Mouse (Mus musculus) megakaryocyte, adult 5-6 weeks (primary cell): ENCODE data around the gene Uts2b. TPM values are rescaled to one million over a fixed set of nuclear protein-coding genes. Genes with fewer than 3 reads are reported as not detected.

Experiments used
- ATAC-seq: 2 replicates; pipeline ENCODE4 v1.8.0; 2016; ENCODE audit warnings: mild to moderate bottlenecking, inconsistent platforms; ENCODE audit not compliant: poor library complexity, severe bottlenecking
- total RNA-seq, 2 experiments: library from RNA; stranded (forward) in 1 of 2; stranded (reverse) in 1 of 2; fragments of 153-499, 151-499 nt in 1 of 2; fragments of 221-1000, 200-1000 nt in 1 of 2; gene quantifications; 2 replicates each; pipeline versions ENCODE4 v1.2.3 to v1.2.4; 2015 to 2017

Uts2b gene
- total RNA-seq (2015), result not detected in 2 replicates
- not detected in 2 replicates for total RNA-seq (2017)

DNA sequence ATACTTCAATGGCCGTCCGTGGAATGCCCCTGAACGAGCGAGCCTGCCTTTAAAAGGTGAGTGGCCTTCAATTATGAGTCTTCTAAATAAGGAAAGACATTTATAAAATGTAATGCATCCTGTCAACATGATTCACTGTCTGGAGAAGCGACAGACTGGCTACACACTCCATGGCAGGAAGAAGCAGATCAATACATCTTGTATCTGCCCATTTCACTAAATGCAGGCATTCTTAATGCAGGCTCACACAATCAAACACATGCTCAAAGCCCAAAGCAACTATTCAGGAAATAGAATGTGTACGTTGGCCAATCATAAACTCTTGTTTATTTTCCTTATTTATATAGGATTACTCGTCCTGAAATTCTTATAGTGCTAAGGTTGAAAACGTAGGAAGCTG lies at the start of gene Uts2b:
Gene Uts2b, minus strand, starts transcription at position 49 of the 400 bp plus-strand sequence.
- no peak for ATAC-seq

DNA sequence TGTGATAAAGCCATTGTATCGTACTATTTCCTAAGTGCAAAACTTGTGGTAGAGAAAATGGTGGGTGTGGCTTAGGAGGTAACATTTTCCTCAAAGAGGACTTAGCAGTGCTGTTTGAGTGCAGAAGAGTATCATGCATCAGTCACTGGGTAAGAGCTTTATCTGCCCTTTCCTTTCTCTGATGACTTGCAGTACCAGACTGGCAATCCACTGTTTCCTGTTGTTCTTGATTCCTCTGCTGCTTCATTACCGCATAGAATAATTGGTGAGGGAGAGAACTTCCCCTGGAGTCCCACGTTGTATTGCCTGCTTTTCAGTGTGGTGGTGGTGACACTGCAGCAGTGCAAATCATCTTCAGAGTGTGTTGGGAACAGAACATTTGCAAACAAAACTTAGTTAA lies 47.6 kb upstream of the Uts2b start:
- ATAC-seq, result no peak

DNA sequence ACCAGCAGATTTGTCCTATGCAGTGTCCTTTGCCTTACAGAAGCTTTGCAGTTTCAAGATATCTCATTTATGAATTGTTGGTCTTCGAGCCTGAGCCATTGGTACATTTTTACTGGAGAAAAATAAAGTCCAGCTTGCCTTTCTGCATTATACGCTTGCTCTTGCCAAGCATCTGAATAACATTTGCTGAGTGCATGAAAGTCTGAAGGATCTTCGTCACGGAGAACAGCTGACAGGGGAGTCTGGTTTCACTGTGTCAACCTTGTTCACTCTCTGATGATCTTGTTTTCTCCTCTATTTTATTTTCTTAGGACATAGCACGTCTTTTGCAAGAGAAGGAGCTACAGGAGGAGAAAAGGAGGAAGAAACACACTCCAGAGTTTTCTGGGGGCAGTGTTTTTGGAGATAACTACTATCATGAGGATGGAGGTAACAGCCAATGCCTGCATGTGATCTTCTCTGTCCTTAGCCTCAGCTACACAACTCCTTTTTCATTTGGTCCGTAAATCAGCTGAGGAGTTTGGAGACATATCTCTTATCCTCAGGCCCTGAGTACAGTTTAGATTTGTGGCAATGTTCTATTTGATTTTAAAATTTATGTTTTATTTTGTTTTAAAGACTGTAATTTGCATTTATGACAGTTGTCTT lies 47.0 kb upstream of the Uts2b start:
- no peak for ATAC-seq

DNA sequence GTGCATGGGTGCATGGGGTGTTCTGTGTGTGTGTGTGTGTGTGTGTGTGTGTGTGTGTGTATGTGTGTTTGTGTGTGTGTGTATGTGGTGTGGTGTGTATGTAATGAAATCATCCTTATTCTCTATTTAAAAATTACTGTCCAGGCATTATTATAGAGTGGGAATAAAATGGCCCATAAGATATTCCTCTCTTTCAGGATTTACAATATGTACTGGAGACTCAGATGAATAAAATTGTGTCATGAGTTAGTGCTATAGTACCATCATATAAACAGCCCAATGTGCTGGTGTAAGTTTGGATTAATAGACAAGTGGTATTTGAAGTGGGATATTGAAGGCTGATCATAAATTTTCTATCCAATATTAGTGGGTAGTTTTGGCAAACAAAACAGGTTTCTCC lies 34.1 kb upstream of the Uts2b start:
- ATAC-seq, result no peak

DNA sequence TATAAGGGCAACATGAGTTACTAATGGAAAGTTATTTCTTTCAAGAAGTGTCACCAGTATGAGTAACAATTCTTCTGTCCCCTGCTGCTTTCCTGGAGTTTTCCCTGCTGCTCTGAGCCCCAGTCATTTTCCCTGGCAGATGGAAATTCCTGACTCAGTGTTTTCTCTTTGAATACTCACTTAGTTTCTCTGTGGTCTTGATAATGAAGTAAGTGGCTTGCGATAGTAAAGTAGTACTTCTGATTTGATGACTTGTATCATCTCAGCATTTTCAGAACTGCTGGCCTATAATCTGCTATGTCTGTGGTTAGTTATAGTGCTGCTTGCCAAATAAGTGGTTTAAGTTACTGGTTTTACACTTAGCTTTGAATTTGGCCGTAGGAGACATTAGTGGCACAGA lies 31.5 kb upstream of the Uts2b start:
- ATAC-seq, result no peak

DNA sequence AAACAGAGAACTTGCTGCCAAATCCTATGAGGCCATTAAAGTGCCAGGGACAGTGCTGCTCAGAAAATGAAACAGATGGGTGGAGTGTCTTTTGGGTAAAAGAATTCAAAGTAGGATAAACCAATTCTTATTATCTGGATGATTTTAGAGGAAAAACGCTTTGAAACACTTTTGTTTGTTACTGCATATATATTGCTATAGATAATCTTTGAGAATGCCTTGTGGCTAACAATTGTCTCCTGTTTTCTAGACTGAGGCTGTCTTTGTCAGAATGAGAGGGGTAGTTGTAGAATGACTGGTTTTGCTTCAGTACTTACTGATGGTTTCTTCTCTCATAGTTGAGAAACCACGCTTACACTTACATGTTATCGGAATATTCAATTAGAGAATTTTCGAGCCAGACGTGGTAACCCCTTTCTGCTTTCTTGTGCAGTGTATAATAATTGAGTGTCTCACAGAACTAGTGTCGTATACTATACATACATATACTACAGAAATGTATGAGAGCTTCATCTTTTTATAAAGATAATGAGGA lies 29.7 kb upstream of the Uts2b start:
- ATAC-seq, result no peak

DNA sequence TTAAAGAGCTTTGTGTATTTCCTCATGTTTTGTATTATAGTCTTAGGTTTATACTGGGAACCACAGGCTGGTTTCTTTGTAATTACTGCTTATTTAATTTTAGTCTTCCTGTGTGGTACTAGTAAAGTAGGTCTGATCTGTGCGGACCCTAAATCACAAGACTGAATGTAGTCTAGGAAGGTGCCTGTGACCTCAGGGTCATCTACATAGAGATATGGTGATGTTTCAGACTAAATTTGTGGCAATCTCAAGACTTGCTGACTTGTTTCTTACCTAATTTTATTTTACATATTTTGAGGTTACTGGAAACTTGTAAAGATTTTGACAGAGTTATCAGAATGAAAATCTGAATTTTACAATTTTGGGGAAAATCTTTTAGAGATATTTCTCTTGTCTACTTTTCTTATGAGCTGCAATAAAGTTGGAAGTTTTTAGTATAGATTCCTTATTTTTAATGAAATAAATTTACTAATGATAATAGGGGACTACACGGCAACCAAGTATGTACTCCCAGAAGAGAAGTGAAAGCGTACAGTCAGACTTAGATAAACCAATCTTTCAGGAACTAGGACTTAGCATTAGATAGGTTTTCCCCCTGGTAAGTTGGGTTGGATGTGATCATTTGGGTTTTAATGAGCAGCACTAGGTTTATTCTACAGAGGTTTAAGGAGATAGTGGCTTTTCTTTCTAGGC lies 29.1 kb upstream of the Uts2b start:
- peak; percentile 88 for ATAC-seq

DNA sequence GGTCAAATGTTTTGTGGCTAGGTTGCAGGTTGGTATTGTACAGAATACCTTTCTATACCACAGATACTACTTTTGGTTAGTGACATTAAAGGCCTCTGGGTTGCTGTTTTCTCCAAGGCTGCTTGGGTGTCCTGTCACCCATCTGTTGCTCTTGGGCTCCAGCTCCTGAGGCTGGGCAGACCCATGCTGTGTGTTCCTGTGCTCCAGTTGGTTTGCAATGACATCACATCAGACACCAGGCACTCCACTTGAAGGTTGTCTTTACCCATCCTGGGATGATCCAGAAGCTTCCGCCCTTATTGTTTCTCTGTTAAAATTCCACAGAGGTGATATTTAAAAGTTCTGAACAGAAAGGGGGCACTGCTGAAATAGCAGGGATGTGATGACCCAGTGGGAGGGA lies 26.9 kb upstream of the Uts2b start:
- ATAC-seq, result no peak

DNA sequence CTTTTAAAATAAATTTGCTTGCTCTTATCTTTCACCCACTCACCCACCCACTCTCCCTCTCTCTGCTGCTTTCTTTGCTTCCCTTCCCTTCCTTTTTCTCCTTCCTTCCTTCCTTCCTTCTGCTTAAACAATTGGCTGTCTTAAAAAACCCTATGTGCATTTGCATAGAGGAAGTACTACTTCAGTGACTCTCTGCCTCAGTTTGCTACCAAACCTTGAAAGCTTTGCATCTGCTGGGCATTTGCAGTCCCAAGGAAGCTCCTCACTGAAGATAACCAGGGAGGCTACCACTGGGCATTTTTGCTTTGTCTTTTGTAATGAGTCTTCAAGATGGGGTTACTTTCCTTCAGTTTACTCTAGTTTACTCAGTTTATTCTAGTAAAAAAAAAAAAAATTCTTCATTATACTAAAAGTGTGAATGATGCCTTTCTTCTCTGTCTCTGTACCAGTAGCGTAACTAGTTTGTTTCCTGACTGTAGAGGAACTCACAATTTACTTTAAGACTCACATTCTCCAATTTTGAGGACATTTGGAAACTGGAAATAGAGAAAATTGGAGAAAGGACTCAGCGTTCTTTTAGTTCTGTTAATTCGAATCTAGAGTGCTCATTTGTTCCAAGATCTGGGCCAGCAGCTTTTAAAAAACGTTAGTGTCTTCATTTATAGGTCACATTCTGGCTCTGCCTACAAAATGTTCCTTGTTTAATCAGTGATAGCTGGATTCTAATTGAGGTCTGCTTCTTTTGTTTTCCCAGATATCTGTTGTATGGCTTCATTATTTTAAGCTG lies 25.4 kb upstream of the Uts2b start:
- ATAC-seq, result no peak

DNA sequence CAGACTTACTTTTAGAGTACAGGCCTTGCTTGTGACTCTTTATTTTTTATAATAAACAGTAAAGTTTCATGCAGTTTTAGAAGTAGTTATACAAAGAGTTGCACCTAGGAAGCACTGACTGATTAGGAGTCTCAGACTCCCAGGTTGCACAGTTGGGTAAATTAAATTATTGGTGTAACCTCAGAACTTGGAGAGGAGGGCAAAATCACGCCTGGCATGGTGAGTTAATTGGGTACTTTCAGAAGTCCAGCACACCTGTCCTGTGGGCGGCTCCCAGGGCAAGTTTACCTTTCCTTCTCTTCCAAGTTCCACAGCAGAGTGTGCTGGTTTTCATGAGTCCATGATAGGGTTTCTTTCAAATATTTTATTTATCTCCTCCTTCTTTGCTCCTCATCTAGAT lies 21.8 kb upstream of the Uts2b start:
- ATAC-seq, result no peak

DNA sequence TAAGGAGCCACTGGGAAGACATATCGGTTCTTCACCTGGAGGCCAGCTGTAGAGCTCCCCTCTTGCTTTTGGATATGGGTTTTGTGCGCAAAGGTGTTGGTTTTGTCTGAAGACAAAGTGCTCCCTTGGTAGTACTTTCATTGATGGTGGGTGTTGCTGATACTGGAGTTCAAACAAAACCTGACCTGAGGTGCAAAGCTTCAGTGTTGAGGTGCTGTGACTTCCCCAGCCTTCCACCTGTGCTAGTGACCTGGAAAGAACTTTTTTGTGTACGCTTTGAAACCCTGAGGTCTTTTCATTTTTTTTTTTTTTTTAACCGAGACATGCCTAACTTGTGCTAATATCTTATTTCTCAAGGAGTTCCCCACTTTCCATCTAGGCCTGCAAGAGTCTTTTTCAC lies 20.3 kb upstream of the Uts2b start:
- no peak for ATAC-seq

DNA sequence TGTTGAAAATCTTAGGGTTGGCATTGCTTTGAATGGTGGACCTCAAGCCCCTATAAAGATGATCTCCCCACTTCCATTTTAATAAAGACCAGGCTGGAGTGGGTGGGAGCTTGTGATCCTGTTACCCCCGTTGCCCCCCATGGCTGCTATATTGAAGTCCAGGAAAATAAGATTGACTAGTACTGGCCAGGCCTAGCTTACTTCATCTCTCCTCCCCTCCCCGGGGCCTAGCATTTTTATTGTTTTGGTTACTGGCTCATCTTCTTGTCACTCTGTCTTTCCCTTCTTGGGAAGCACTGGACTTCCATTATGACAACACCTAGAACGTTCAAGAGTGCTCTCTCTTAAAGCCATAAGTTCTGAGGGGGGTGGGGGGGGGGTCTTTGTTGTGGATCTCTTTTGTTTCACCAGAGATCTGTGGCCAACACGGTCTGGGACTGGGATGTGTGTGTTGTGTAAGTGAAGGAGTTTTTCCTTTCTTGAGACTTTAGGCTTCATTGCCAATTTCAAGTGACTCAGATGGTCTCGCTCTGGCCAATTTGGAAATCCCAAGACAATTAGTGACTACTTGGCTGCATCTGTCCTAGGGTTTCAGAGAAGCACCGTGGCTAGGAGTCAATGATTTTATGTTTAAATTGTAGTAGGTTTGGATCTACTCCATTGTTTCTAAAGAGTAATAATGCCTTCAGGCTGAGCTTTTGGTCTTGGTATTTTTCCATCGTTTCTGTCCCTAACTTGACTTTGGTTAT lies 19.7 kb upstream of the Uts2b start:
- no peak for ATAC-seq

DNA sequence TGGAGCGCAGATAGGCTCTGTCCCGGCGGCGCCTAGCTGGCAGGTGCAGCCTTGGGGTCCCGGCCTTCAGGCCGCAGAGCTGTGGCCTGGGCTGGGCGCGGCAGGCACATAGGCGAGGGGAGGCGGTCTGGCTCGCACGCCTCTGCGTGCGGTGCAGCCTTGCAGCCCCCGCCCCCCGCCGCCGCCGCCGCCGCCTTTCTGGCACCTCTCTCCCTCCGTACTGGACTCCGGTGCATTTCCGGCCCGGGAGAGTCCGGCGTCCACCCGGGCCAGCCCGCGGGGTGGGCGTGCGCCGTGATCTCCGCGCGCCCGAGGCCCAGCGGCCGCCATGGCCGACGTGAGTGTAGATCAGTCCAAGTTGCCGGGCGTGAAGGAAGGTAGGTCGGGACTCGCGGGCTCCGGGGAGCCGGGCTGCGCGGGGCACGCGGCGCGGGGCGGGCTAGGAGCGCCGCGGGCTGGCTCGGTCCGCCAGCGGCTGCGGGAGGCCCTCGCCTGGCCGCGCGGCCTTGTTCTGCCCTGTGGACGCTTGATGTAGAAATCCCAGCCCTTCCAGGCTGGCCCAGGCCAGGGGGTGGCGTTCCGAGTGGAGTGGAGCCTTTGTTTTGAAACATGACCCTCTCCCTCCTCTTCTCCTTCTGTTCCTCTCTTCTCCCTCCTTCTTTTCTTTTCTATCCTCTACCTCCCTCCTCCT lies 18.9 kb upstream of the Uts2b start, which contains the start of gene Ccdc50:
Gene Ccdc50, plus strand, starts transcription at position 109 of the 691 bp plus-strand sequence.
- peak; percentile 84 for ATAC-seq

DNA sequence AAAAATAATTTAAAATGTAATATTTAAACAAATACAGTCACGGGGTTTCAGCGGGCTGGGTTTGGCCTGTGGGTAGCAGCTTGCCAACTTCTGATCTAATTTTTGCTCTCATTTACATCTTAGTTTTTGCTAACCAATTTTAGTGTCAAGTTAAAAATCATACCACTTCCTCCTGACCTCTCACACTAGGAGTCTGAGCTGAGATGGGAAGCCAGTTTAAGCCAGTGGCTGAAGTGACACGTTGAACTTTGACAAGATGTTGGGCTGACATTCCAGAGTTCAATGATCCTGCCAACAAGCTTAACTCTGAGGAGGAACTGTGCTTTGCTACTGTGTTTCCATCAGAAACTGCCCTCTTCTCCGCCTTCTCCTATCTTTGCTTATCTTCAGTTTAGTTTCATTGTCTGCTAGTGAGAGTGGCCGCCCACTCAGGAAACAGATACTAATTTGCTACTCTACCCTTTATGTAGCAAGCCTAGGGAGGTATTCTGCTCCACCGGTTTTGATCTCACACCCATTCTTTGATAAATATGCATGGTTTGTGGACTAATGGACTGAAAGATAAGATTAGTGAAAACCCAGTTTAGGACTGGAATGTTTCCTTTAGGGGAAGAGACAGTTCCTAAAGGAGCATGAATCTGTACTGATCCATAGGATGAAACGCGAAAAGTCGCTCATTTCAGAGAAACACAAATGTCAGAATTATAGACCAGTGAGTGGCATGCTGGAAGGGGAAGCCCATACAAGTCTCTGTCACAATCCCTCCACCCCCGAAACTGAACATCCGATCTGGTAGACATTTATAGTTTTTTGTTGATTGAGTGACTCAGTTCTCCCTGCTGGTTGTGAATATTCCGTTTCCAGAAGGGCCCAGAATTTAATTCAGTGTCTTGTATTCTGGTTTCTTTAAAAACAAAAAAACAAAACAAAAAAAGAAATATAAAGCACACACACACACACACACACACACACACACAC lies 17.9 kb upstream of the Uts2b start:
- ATAC-seq, result peak; percentile 45

DNA sequence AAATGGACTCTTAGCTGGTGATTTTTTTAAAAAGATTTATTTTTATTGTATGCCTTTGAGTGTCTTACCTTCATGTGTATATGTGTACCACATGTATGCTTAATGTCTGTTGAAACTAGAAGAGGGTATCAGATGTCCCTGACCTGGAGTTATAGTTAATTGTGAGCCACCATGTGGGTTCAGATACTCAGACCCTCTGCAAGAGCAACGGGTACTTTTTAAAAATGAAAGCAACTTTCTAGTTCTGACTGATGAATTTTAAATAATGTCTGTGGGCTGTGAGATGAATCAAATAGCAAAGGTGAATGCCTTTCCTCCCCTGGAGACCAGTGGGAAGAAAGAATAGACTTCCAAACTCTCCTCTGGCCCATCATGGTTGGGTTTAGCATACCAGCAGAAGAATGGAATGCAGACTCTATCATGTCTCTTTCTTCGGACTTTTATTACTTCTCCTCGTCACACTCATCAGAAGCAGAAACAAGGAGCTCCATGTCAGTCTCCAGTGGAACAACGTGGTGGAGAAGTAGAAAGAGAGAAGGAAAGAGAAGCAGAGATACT lies 16.9 kb upstream of the Uts2b start:
- ATAC-seq, result no peak

DNA sequence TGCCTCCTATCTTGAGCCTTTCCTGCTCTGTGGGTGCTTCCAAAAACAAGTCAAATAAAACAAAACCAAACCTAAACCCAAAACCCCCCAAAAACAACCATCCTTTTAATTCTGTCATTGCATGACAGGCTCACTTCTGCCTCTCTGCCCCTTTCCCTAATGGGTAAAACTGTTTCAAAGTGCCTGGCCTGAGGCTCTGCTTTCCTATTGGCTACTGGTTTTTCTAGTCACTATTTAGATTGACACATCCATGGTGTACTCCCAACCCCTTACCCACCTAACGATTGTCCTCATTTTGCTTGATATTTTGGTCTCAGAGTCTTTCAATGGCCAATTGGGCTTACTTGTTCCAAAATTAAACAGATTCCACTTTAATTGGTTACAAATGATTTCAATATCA lies 15.6 kb upstream of the Uts2b start:
- no peak for ATAC-seq

DNA sequence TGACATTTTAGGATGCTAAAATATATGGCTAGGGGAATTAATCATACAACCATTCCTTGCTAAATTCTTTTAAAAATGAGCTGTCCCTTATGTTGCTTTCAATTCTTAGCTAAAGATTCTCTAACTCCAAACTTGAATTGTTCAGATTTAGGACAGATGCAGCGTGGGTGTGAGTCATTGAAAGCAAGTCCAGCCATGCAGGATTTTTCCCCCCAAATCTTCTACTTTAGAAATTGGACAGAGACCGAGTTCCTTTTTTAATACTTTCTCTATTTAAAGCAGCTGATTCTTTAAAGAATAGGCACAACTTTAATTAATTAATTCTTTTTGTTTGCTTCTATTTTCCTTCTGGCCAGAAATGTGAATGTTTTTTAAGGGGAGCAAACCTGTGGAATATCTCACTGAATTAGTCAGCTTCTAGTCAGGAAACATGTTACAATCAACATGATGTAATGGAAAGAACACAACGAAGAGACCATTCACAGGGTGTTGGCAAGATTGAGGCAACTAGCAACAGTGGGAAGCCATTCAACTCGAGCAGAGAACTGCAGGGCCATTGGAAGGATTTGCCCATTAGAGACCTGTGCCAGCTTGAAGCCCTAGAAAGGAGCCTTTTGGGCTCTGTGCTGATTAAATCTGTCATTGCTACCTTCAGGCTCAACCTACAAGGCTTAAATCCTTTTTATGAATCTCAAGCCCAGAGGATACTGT lies 15.0 kb upstream of the Uts2b start:
- no peak for ATAC-seq

DNA sequence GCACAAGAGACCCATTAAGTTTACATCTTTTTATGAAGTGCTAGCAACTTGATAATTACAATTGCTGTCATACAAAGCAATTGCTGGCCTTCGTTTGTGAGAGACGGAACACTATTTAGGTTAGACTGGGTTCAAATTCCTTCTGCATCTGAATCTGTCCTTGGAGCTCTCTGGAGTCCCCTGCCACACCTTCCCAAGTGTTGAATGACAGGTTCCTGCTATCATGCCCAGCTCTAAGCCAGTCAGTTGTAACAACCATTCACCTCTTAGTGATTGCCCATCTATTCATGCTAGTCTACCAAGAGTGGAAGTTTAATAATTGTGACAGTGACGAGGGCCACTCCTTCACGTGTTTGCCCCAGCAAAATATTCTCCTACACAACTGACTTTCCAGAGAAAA lies 12.2 kb upstream of the Uts2b start:
- no peak for ATAC-seq
